Mouse (Mus musculus) midbrain, embryonic 14.5 days (tissue): ENCODE measurements around the gene Rasl11b. TPM values are rescaled to one million over a fixed set of nuclear protein-coding genes. Genes with fewer than 3 reads are reported as not detected.

ENCODE experiments used
- ATAC-seq: fragments of 200-750 bp; cut with Nextera tagmentation; 2 replicates; pipeline ENCODE4 v1.8.0; 2017; ENCODE audit warnings: moderate number of reproducible peaks, moderate library complexity; ENCODE audit not compliant: low FRiP score, low TSS enrichment
- DNase-seq: peaks from one replicate; pipeline ENCODE4 v3.0.0-alpha.2; 2015
- H3K27ac ChIP-seq: fragments of 300-500 bp; sonication (generic); replicated peaks from 2 replicates; pipeline ENCODE4 v1.5.1; 2014; ENCODE audit warnings: mild to moderate bottlenecking, low read depth, low read length, moderate library complexity
- H3K27me3 ChIP-seq: fragments of 300-500 bp; sonication (generic); 2 replicates; pipeline ENCODE4 v1.6.1; 2014; ENCODE audit warnings: low read length, control low read depth, mixed read lengths; ENCODE audit not compliant: control insufficient read depth, insufficient read depth
- H3K36me3 ChIP-seq: fragments of 300-500 bp; sonication (generic); 2 replicates; pipeline ENCODE4 v1.6.1; 2014; ENCODE audit warnings: low read length, control low read depth; ENCODE audit not compliant: control insufficient read depth, insufficient read depth
- H3K4me1 ChIP-seq: fragments of 300-500 bp; sonication (generic); 2 replicates; pipeline ENCODE4 v1.6.1; 2014; ENCODE audit warnings: mild to moderate bottlenecking, antibody characterized with exemption, low read length, control low read depth; ENCODE audit not compliant: control insufficient read depth, insufficient read depth
- H3K4me2 ChIP-seq: fragments of 300-500 bp; sonication (generic); 2 replicates; pipeline ENCODE4 v1.6.1; 2014; ENCODE audit warnings: mild to moderate bottlenecking, low read length, moderate library complexity
- H3K4me3 ChIP-seq: fragments of 300-500 bp; sonication (generic); replicated peaks from 2 replicates; pipeline ENCODE4 v1.5.1; 2014; ENCODE audit warnings: low read depth, low read length
- H3K9ac ChIP-seq: fragments of 300-500 bp; sonication (generic); replicated peaks from 2 replicates; pipeline ENCODE4 v1.6.1; 2014; ENCODE audit warnings: mild to moderate bottlenecking, low read length, moderate library complexity
- H3K9me3 ChIP-seq: fragments of 300-500 bp; sonication (generic); 2 replicates; pipeline ENCODE4 v1.6.1; 2016; ENCODE audit warnings: low read length, control low read depth, mixed read lengths; ENCODE audit not compliant: control insufficient read depth
- WGBS: fragments of 180-500 bp; shearing (Covaris S2); extraction: QIAGEN DNeasy Blood & Tissue Kit; methylation state at CpG from one replicate; pipeline ENCODE4 v1.1.7; 2014; 5-methylcytosine and 5-hydroxymethylcytosine counted together
- polyA plus RNA-seq: library from polyadenylated mRNA; unstranded; fragments of >200 nt; fragmentation: Nextera tagmentation; extraction: Ambion mirVana; gene quantifications from 2 replicates; pipeline ENCODE4 v1.2.1, GENCODE M21; 2014

Rasl11b gene
- polyA plus RNA-seq, 1 experiment from 2014 or later = 13.6 TPM

- Histone ChIP-seq H3K9ac (no peak overlapping the region), H3K36me3 (no peaks in the 10 kb centered on the region), H3K4me2 (no peak overlapping the region), H3K9me3 (no peaks in the 10 kb centered on the region), H3K27ac (no peak overlapping the region), H3K4me1 (peaks cover 10% of the 10 kb centered on the region; the same call in 1 of the 2 replicates), H3K4me3 (no peak overlapping the region), H3K27me3 (peaks cover 6% of the 10 kb centered on the region; the same call in 1 of the 2 replicates)
- no peak for ATAC-seq
- 27% methylated on average over 9 of the region's 9 CpGs for WGBS
- DNase-seq = no peak
Measured at GRCm38 (mm10) chr5:74190161-74190491, 5.0 kb upstream of the Rasl11b start.

- no peak for DNase-seq
- Histone ChIP-seq H3K4me2 (no peak overlapping the region), H3K4me3 (no peak overlapping the region), H3K36me3 (no peaks in the 10 kb centered on the region), H3K9me3 (no peaks in the 10 kb centered on the region), H3K4me1 (peaks cover 10% of the 10 kb centered on the region; the same call in 1 of the 2 replicates), H3K9ac (no peak overlapping the region), H3K27ac (no peak overlapping the region), H3K27me3 (peaks cover 6% of the 10 kb centered on the region; the same call in 1 of the 2 replicates)
- WGBS = 68% methylated on average over 5 of the region's 5 CpGs
- no peak for ATAC-seq
Measured at GRCm38 (mm10) chr5:74190911-74191310, 4.2 kb upstream of the Rasl11b start.

GRCm38 (mm10) chr5:74193008-74193407, 2.1 kb upstream of the Rasl11b start:
- H3K27ac ChIP-seq = no peak overlapping the region
- peaks cover 6% of the 10 kb centered on the region; the same call in 1 of the 2 replicates for H3K27me3 ChIP-seq
- H3K4me2 ChIP-seq = no peak overlapping the region
- H3K4me1 ChIP-seq = peaks cover 10% of the 10 kb centered on the region; the same call in 1 of the 2 replicates
- H3K9ac ChIP-seq = no peak overlapping the region
- H3K4me3 ChIP-seq = no peak overlapping the region
- no peak for ATAC-seq
- no peaks in the 10 kb centered on the region for H3K9me3 ChIP-seq
- no peaks in the 10 kb centered on the region for H3K36me3 ChIP-seq
- no peak for DNase-seq
- WGBS = 72% methylated on average over 2 of the region's 2 CpGs

- H3K4me2 ChIP-seq = no peak overlapping the region
- WGBS = 24% methylated on average over 7 of the region's 7 CpGs
Measured at GRCm38 (mm10) chr5:74193626-74194025, 1.5 kb upstream of the Rasl11b start.

GRCm38 (mm10) chr5:74194027-74194840, 852 bp upstream of the Rasl11b start:
- ATAC-seq = no peak
- Histone ChIP-seq H3K36me3 (no peaks in the 10 kb centered on the region), H3K4me3 (peak overlapping the region; percentile 76), H3K9me3 (no peaks in the 10 kb centered on the region), H3K4me2 (peak overlapping the region; percentile 97), H3K27ac (no peak overlapping the region), H3K27me3 (peaks cover 6% of the 10 kb centered on the region; the same call in 1 of the 2 replicates), H3K9ac (peak overlapping the region; percentile 72), H3K4me1 (peaks cover 12% of the 10 kb centered on the region; the same call in 1 of the 2 replicates)
- DNase-seq = no peak
- WGBS = 23% methylated on average over 16 of the region's 16 CpGs

More at GRCm38 (mm10) chr5:74193626-74194025, 1.5 kb upstream of the Rasl11b start:
- Histone ChIP-seq H3K27me3 (peaks cover 6% of the 10 kb centered on the region; the same call in 1 of the 2 replicates), H3K27ac (no peak overlapping the region), H3K36me3 (no peaks in the 10 kb centered on the region), H3K4me3 (no peak overlapping the region), H3K9ac (no peak overlapping the region), H3K9me3 (no peaks in the 10 kb centered on the region), H3K4me1 (peaks cover 12% of the 10 kb centered on the region; the same call in 1 of the 2 replicates)
- ATAC-seq (no peak), DNase-seq (no peak)

GRCm38 (mm10) chr5:74195614-74196306, 674 bp downstream of the Rasl11b start:
- H3K4me1 ChIP-seq = peaks cover 8% of the 10 kb centered on the region; the same call in 1 of the 2 replicates
- peak overlapping the region; percentile 76 for H3K4me3 ChIP-seq
- no peak for DNase-seq
- H3K27me3 ChIP-seq = peaks cover 6% of the 10 kb centered on the region; the same call in 1 of the 2 replicates
- H3K9me3 ChIP-seq = no peaks in the 10 kb centered on the region
- H3K4me2 ChIP-seq = peak overlapping the region; percentile 97
- H3K27ac ChIP-seq = peak overlapping the region; percentile 63
- H3K9ac ChIP-seq = peak overlapping the region; percentile 72
- WGBS = under 1% methylated on average over 27 of the region's 27 CpGs
- H3K36me3 ChIP-seq = no peaks in the 10 kb centered on the region
- peak; percentile 12; the same call in 1 of the 2 replicates for ATAC-seq

GRCm38 (mm10) chr5:74196307-74196618, 1.2 kb downstream of the Rasl11b start:
- Histone ChIP-seq H3K36me3 (no peaks in the 10 kb centered on the region), H3K4me3 (peak overlapping the region; percentile 13), H3K4me2 (peak overlapping the region; percentile 97), H3K27ac (no peak overlapping the region), H3K9ac (no peak overlapping the region), H3K9me3 (no peaks in the 10 kb centered on the region), H3K4me1 (peaks cover 8% of the 10 kb centered on the region; the same call in 1 of the 2 replicates), H3K27me3 (peaks cover 4% of the 10 kb centered on the region; the same call in 1 of the 2 replicates)
- 1% methylated on average over 4 of the region's 4 CpGs for WGBS
- DNase-seq (no peak), ATAC-seq (no peak)

GRCm38 (mm10) chr5:74197541-74198330, 2.6 kb downstream of the Rasl11b start:
- Histone ChIP-seq H3K4me1 (peaks cover 8% of the 10 kb centered on the region; the same call in 1 of the 2 replicates), H3K9me3 (no peaks in the 10 kb centered on the region), H3K4me2 (peak overlapping the region; percentile 19; the same call in 1 of the 2 replicates), H3K4me3 (no peak overlapping the region), H3K27me3 (peaks cover 4% of the 10 kb centered on the region; the same call in 1 of the 2 replicates), H3K27ac (no peak overlapping the region), H3K9ac (no peak overlapping the region), H3K36me3 (no peaks in the 10 kb centered on the region)
- no peak for DNase-seq
- WGBS = 86% methylated on average over 22 of the region's 22 CpGs
- ATAC-seq = no peak
